Mouse (Mus musculus): ENCODE data around the gene Rtl5.

GRCm38 (mm10) chrX:102068811-102069540, 2.1 kb downstream of the Rtl5 start:
- TF ChIP-seq POLR2A (IDR thresholded peaks at IDR 0.05; ENCODE audit: borderline replicate concordance, extremely low read depth, insufficient read depth, insufficient read length, poor library complexity, severe bottlenecking) = no peak
- no peak for TF ChIP-seq CTCF (IDR thresholded peaks at IDR 0.05; ENCODE audit: borderline replicate concordance, extremely low read depth, insufficient read depth, insufficient read length)

All from brain, embryonic 14.5 days (tissue).